In the genomic region with DNA sequence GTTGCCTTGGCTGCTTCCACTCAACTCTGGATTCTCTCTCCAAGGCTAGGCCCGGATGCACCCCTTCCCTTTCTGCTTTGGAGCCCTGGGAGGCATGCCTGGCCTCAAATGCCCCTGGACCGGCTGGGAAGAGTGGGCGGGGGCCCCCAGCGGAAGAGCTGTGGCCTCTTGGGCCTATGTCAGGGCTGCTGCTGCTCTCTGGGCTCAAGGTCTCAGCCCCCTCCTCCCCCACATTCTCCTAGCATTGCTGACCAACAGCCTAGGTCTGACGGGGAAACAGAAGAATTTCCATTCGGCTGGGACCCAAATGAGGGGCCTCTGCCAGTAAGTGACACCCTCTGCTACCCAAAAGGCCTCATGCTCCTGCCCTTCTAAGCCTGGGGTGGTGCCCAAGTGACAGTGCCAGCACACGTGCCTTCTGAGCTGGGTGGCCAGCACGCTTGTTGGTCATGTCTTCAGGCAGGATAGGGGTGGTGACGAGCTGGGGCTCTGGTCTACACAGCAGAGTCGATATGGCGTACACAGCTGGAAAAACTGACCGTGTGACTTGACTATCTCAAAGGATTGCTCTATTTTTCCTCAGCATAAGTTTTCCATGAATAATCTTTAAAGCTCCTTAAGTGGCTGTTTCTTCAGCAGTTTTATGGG, we compare ENCODE assay signal across 9 mouse cellular contexts. TPM values are rescaled to one million over a fixed set of nuclear protein-coding genes. Genes with fewer than 3 reads are reported as not detected.
DNase-seq lines count a peak whose midpoint lies in the region; ATAC-seq and TF ChIP-seq lines count a peak whose summit lies in the region.
"Had no signal": no experiment of that assay in that cellular context is flagged by ENCODE, and none has a peak within 500 bp of the region (broad histone marks: within the 10 kb centered on the region; RNA-seq: fewer than 3 reads in every experiment).

No protein-coding gene starts in this region.

- no peak overlapping the region for H3K9ac ChIP-seq in heart, adult 2 months (ENCODE audit: low read depth, low read length)
- H3K9ac ChIP-seq in stomach, postnatal 0 days (ENCODE audit: low read length), result no peak overlapping the region
- H3K9ac ChIP-seq in forebrain, embryonic 13.5 days, result no peak overlapping the region

- no peak overlapping the region for H3K4me2 ChIP-seq in stomach, postnatal 0 days (replicated peaks; ENCODE audit: low read depth)
- no peak overlapping the region for H3K4me2 ChIP-seq in forebrain, embryonic 13.5 days

- H3K27me3 ChIP-seq in heart, adult 2 months (ENCODE audit: control insufficient read depth, insufficient read depth, low read length), result no peaks in the 10 kb centered on the region
- H3K27me3 ChIP-seq in stomach, postnatal 0 days (ENCODE audit: control insufficient read depth, insufficient read depth, low read length), result no peaks in the 10 kb centered on the region
- no peaks in the 10 kb centered on the region for H3K27me3 ChIP-seq in forebrain, embryonic 13.5 days

- no peak for TF ChIP-seq POLR2A in heart, adult 2 months (IDR thresholded peaks at IDR 0.05; ENCODE audit: insufficient read depth, low read depth, low read length)

- no peaks in the 10 kb centered on the region for H3K9me3 ChIP-seq in stomach, postnatal 0 days (ENCODE audit: control insufficient read depth, low read length)
- H3K9me3 ChIP-seq in forebrain, embryonic 13.5 days (replicated peaks), result no peaks in the 10 kb centered on the region

- intact Hi-C loops in heart, adult 2 months (cut with DNase I), result no loop called here
- intact Hi-C loops in left cerebral cortex, postnatal 4 days (cut with DNase I), result no loop called here

- TF ChIP-seq CTCF in heart, adult 2 months (IDR thresholded peaks at IDR 0.05), result no peak
- TF ChIP-seq CTCF in stomach, postnatal 0 days (IDR thresholded peaks at IDR 0.05; ENCODE audit: low read depth), result no peak

- H3K36me3 ChIP-seq in heart, adult 2 months (ENCODE audit: control insufficient read depth, insufficient read depth, low read length), result no peaks in the 10 kb centered on the region
- H3K36me3 ChIP-seq in stomach, postnatal 0 days (ENCODE audit: control insufficient read depth, insufficient read depth, low read length), result no peaks in the 10 kb centered on the region
- peaks cover 52% of the 10 kb centered on the region for H3K36me3 ChIP-seq in forebrain, embryonic 13.5 days (ENCODE audit: poor library complexity, severe bottlenecking)

- no peak overlapping the region for H3K4me3 ChIP-seq in heart, adult 2 months
- no peak overlapping the region for H3K4me3 ChIP-seq in stomach, postnatal 0 days (ENCODE audit: low read depth, low read length)
- no peak overlapping the region for H3K4me3 ChIP-seq in forebrain, embryonic 13.5 days

- DNase-seq in ovary, postnatal 36 days (ENCODE audit: low spot score), result peak; percentile 55
- DNase-seq in ovary, postnatal 14 days (ENCODE audit: low spot score), result no peak
- DNase-seq in heart, adult 2 months, result peak; percentile 74 to 86
- DNase-seq in kidney, adult 9 months, result peak; percentile 58
- no peak for DNase-seq in stomach, postnatal 0 days (ENCODE audit: low spot score)
- no peak for DNase-seq in left cerebral cortex, postnatal 4 days
- DNase-seq in embryo, embryonic 10.5 days (ENCODE audit: low spot score), result no peak

- peak; percentile 31; the same call in 1 of the 2 replicates for ATAC-seq in stomach, postnatal 0 days (ENCODE audit: low FRiP score, low TSS enrichment)
- no peak for ATAC-seq in forebrain, embryonic 13.5 days

- TF ChIP-seq EP300 in heart, adult 2 months (IDR thresholded peaks at IDR 0.05; ENCODE audit: insufficient read depth, low read depth, low read length), result peak; percentile 76; the same call in 1 of the 2 replicates
- TF ChIP-seq EP300 in stomach, postnatal 0 days (optimal IDR thresholded peaks at IDR 0.05), result no peak

- H3K79me2 ChIP-seq in heart, adult 2 months (replicated peaks; ENCODE audit: control insufficient read depth, insufficient read depth, low read length), result no peaks in the 10 kb centered on the region

- H3K4me1 ChIP-seq in heart, adult 2 months (ENCODE audit: control insufficient read depth, insufficient read depth, low read length), result peaks cover 25% of the 10 kb centered on the region
- H3K4me1 ChIP-seq in stomach, postnatal 0 days (replicated peaks; ENCODE audit: control insufficient read depth, insufficient read depth), result peaks cover 4% of the 10 kb centered on the region; the same call in 1 of the 2 replicates
- no peaks in the 10 kb centered on the region for H3K4me1 ChIP-seq in forebrain, embryonic 13.5 days

- peak overlapping the region; percentile 58 for H3K27ac ChIP-seq in heart, adult 2 months
- peak overlapping the region; percentile 35; the same call in 1 of the 2 replicates for H3K27ac ChIP-seq in stomach, postnatal 0 days (replicated peaks)
- no peak overlapping the region for H3K27ac ChIP-seq in forebrain, embryonic 13.5 days
- H3K27ac ChIP-seq: macrophage had no signal

- WGBS in heart, adult 2 months, result 25% methylated on average over 12 of the region's 12 CpGs
- WGBS in stomach, postnatal 0 days, result 66% methylated on average over 12 of the region's 12 CpGs
- 84% methylated on average over 12 of the region's 12 CpGs for WGBS in forebrain, embryonic 13.5 days

RNA-seq across cellular contexts. Expression of a gene that starts 29.0 kb away (rescaled TPM):
- 1 to 10 TPM; 3.6 to 3.8 TPM for total RNA-seq in heart, adult 2 months (2021)
- 1.9 and 2.3 TPM in 2 replicates for polyA plus RNA-seq in heart, adult 2 months (2012; rRNA removed)
- polyA plus RNA-seq in stomach, postnatal 0 days (2015; fragmentation: Nextera tagmentation; extraction: Ambion mirVana), result 5.6 and 6.7 TPM in 2 replicates
- 12.1 and 12.2 TPM in 2 replicates for polyA plus RNA-seq in forebrain, embryonic 13.5 days (2015; fragmentation: Nextera tagmentation; extraction: Ambion mirVana)
- total RNA-seq in left cerebral cortex, postnatal 4 days (2021), result 100 to 1,000 TPM; 158 to 162 TPM

RNA-seq across cellular contexts. Expression of a gene that starts 55.4 kb away (rescaled TPM):
- 10 to 100 TPM; 45.3 to 46.2 TPM for total RNA-seq in heart, adult 2 months (2021)
- 91.4 and 128 TPM in 2 replicates for polyA plus RNA-seq in heart, adult 2 months (2012; rRNA removed)
- 35.3 and 37.3 TPM in 2 replicates for polyA plus RNA-seq in stomach, postnatal 0 days (2015; fragmentation: Nextera tagmentation; extraction: Ambion mirVana)
- 11.0 and 13.0 TPM in 2 replicates for polyA plus RNA-seq in forebrain, embryonic 13.5 days (2015; fragmentation: Nextera tagmentation; extraction: Ambion mirVana)
- 1 to 10 TPM; 4.7 to 7.2 TPM for total RNA-seq in left cerebral cortex, postnatal 4 days (2021)

Comparison
In these comparisons a context has a peak if more than half of its experiments do, and no peak if none do; other contexts are left out.
1. DNase-seq: peak in ovary, postnatal 36 days (single experiment), heart, adult 2 months (2 of 2) and kidney, adult 9 months (single experiment); none in ovary, postnatal 14 days (single experiment), stomach, postnatal 0 days (single experiment), left cerebral cortex, postnatal 4 days (single experiment) and embryo, embryonic 10.5 days (single experiment).